In genomic region chr6:87993790-87994571, GRCm38 (mm10) we compare ENCODE assay signal across 8 mouse cellular contexts. TPM values are rescaled to one million over a fixed set of nuclear protein-coding genes. Genes with fewer than 3 reads are reported as not detected.
DNase-seq lines count a peak whose midpoint lies in the region; ATAC-seq and TF ChIP-seq lines count a peak whose summit lies in the region.

No protein-coding gene starts in this region.

- H3K36me3 ChIP-seq in hindbrain, embryonic 14.5 days (replicated peaks; ENCODE audit: control insufficient read depth, insufficient read depth) = peaks cover 5% of the 10 kb centered on the region
- peaks cover 18% of the 10 kb centered on the region; the same call in 1 of the 2 replicates for H3K36me3 ChIP-seq in limb, embryonic 14.5 days (ENCODE audit: control insufficient read depth, insufficient read depth, low read length)
- peaks cover 17% of the 10 kb centered on the region; the same call in 1 of the 2 replicates for H3K36me3 ChIP-seq in neural tube, embryonic 13.5 days

- H3K27me3 ChIP-seq in hindbrain, embryonic 14.5 days (ENCODE audit: control insufficient read depth, insufficient read depth, low read length) = no peaks in the 10 kb centered on the region
- H3K27me3 ChIP-seq in limb, embryonic 14.5 days (ENCODE audit: control insufficient read depth, insufficient read depth, low read length) = no peaks in the 10 kb centered on the region
- H3K27me3 ChIP-seq in neural tube, embryonic 13.5 days = no peaks in the 10 kb centered on the region

- no peaks in the 10 kb centered on the region for H3K9me3 ChIP-seq in hindbrain, embryonic 14.5 days (ENCODE audit: control insufficient read depth, low read length)
- no peaks in the 10 kb centered on the region for H3K9me3 ChIP-seq in limb, embryonic 14.5 days (ENCODE audit: control insufficient read depth, low read length)
- H3K9me3 ChIP-seq in neural tube, embryonic 13.5 days = no peaks in the 10 kb centered on the region

- H3K9ac ChIP-seq in hindbrain, embryonic 14.5 days = peak overlapping the region; percentile 41
- peak overlapping the region; percentile 51 for H3K9ac ChIP-seq in limb, embryonic 14.5 days (ENCODE audit: low read depth, low read length, severe bottlenecking)
- peak overlapping the region; percentile 65 for H3K9ac ChIP-seq in neural tube, embryonic 13.5 days

- peak overlapping the region; percentile 74 for H3K27ac ChIP-seq in hindbrain, embryonic 14.5 days
- peak overlapping the region; percentile 44 for H3K27ac ChIP-seq in limb, embryonic 14.5 days (replicated peaks; ENCODE audit: low read depth, low read length)
- H3K27ac ChIP-seq in neural tube, embryonic 13.5 days (replicated peaks) = peak overlapping the region; percentile 79

- ATAC-seq in hindbrain, embryonic 14.5 days (ENCODE audit: low FRiP score) = peak; percentile 84
- peak; percentile 82; the same call in 1 of the 2 replicates for ATAC-seq in limb, embryonic 14.5 days (ENCODE audit: low FRiP score, low read depth)
- peak; percentile 89 for ATAC-seq in neural tube, embryonic 13.5 days (ENCODE audit: low read depth)
- ATAC-seq in granulocyte monocyte progenitor cell, adult 5-6 weeks (replicated peaks; ENCODE audit: poor library complexity, severe bottlenecking) = no peak

- no peak for TF ChIP-seq POLR2A in limb, embryonic 14.5 days (IDR thresholded peaks at IDR 0.05; ENCODE audit: borderline replicate concordance, extremely low read depth, insufficient read depth, insufficient read length)

- H3K4me3 ChIP-seq in hindbrain, embryonic 14.5 days (replicated peaks; ENCODE audit: low read length) = peak overlapping the region; percentile 5
- peak overlapping the region; percentile 25 for H3K4me3 ChIP-seq in limb, embryonic 14.5 days (replicated peaks; ENCODE audit: low read length)
- peak overlapping the region; percentile 33 for H3K4me3 ChIP-seq in neural tube, embryonic 13.5 days

- peaks cover 28% of the 10 kb centered on the region for H3K4me1 ChIP-seq in hindbrain, embryonic 14.5 days (replicated peaks; ENCODE audit: control insufficient read depth, insufficient read depth, low read length)
- H3K4me1 ChIP-seq in limb, embryonic 14.5 days (ENCODE audit: control insufficient read depth, insufficient read depth, low read length) = peaks cover 15% of the 10 kb centered on the region
- peaks cover 39% of the 10 kb centered on the region for H3K4me1 ChIP-seq in neural tube, embryonic 13.5 days (replicated peaks)

- WGBS in hindbrain, embryonic 14.5 days = 5% methylated on average over 18 of the region's 18 CpGs
- 10% methylated on average over 17 of the region's 18 CpGs for WGBS in limb, embryonic 14.5 days
- WGBS in neural tube, embryonic 13.5 days = 6% methylated on average over 18 of the region's 18 CpGs

- peak; percentile 42 for DNase-seq in adrenal gland, postnatal 14 days
- DNase-seq in adrenal gland, adult 8-10 months = no peak
- peak; percentile 31 for DNase-seq in ovary, postnatal 36 days (ENCODE audit: low spot score)
- no peak for DNase-seq in ovary, postnatal 14 days (ENCODE audit: low spot score)
- DNase-seq in hindbrain, embryonic 14.5 days (ENCODE audit: low spot score) = peak; percentile 67
- peak; percentile 69 for DNase-seq in limb, embryonic 14.5 days (ENCODE audit: low spot score)

- peak overlapping the region; percentile 39 for H3K4me2 ChIP-seq in hindbrain, embryonic 14.5 days (replicated peaks)
- H3K4me2 ChIP-seq in limb, embryonic 14.5 days (replicated peaks; ENCODE audit: low read depth, low read length, severe bottlenecking) = peak overlapping the region; percentile 46
- H3K4me2 ChIP-seq in neural tube, embryonic 13.5 days = peak overlapping the region; percentile 59

RNA-seq across cellular contexts. Expression of gene H1fx, which starts 12.5 kb away (rescaled TPM):
- total RNA-seq in adrenal gland, postnatal 14 days (2021) = 23.8 and 24.9 TPM in 2 replicates
- 10 to 100 TPM in 1 of 4 experiments, 1 to 10 TPM in 3; 4.4 to 10.0 (median 7.4) TPM for total RNA-seq in adrenal gland, adult 8-10 months (2022)
- polyA plus RNA-seq in hindbrain, embryonic 14.5 days (2014; fragmentation: Nextera tagmentation; extraction: Ambion mirVana) = 29.8 and 32.1 TPM in 2 replicates
- polyA plus RNA-seq in limb, embryonic 14.5 days (2012; rRNA removed) = 118 and 159 TPM in 2 replicates
- polyA plus RNA-seq in limb, embryonic 14.5 days (2014; fragmentation: Nextera tagmentation; extraction: Ambion mirVana) = 61.9 and 80.5 TPM in 2 replicates
- polyA plus RNA-seq in neural tube, embryonic 13.5 days (2015; fragmentation: Nextera tagmentation; extraction: Ambion mirVana) = 31.1 and 43.6 TPM in 2 replicates
- 1.4 and 4.9 TPM in 2 replicates for total RNA-seq in granulocyte monocyte progenitor cell, adult 5-6 weeks (2014; fragmentation: Nextera tagmentation)
- 0.78 and 2.7 TPM in 2 replicates for total RNA-seq in granulocyte monocyte progenitor cell, adult 5-6 weeks (2017)

RNA-seq across cellular contexts. Expression of gene Rab7, which starts 51.1 kb away (rescaled TPM):
- total RNA-seq in adrenal gland, postnatal 14 days (2021) = 280 and 282 TPM in 2 replicates
- total RNA-seq in adrenal gland, adult 8-10 months (2022) = 100 to 1,000 TPM; 310 to 390 (median 354) TPM
- 377 and 427 TPM in 2 replicates for polyA plus RNA-seq in hindbrain, embryonic 14.5 days (2014; fragmentation: Nextera tagmentation; extraction: Ambion mirVana)
- polyA plus RNA-seq in limb, embryonic 14.5 days (2012; rRNA removed) = 185 and 208 TPM in 2 replicates
- 217 and 225 TPM in 2 replicates for polyA plus RNA-seq in limb, embryonic 14.5 days (2014; fragmentation: Nextera tagmentation; extraction: Ambion mirVana)
- polyA plus RNA-seq in neural tube, embryonic 13.5 days (2015; fragmentation: Nextera tagmentation; extraction: Ambion mirVana) = 324 and 327 TPM in 2 replicates
- 239 and 246 TPM in 2 replicates for total RNA-seq in granulocyte monocyte progenitor cell, adult 5-6 weeks (2014; fragmentation: Nextera tagmentation)
- total RNA-seq in granulocyte monocyte progenitor cell, adult 5-6 weeks (2017) = 89.1 and 102 TPM in 2 replicates

Comparison
In these comparisons a context has a peak if more than half of its experiments do, and no peak if none do; other contexts are left out.
1. DNase-seq: peak in adrenal gland, postnatal 14 days (single experiment), ovary, postnatal 36 days (single experiment), hindbrain, embryonic 14.5 days (single experiment) and limb, embryonic 14.5 days (single experiment); none in adrenal gland, adult 8-10 months (single experiment) and ovary, postnatal 14 days (single experiment).
2. Peak in every context shown above with its lines, with median percentiles within 50 percentile points of each other: H3K27ac ChIP-seq, H3K4me2 ChIP-seq, H3K4me3 ChIP-seq and H3K9ac ChIP-seq.